Mouse (Mus musculus): ENCODE measurements around the gene Ap1s3.
A peak's percentile ranks its signal among the peaks of the same experiment; 100 is the strongest.

Ap1s3 gene

DNA sequence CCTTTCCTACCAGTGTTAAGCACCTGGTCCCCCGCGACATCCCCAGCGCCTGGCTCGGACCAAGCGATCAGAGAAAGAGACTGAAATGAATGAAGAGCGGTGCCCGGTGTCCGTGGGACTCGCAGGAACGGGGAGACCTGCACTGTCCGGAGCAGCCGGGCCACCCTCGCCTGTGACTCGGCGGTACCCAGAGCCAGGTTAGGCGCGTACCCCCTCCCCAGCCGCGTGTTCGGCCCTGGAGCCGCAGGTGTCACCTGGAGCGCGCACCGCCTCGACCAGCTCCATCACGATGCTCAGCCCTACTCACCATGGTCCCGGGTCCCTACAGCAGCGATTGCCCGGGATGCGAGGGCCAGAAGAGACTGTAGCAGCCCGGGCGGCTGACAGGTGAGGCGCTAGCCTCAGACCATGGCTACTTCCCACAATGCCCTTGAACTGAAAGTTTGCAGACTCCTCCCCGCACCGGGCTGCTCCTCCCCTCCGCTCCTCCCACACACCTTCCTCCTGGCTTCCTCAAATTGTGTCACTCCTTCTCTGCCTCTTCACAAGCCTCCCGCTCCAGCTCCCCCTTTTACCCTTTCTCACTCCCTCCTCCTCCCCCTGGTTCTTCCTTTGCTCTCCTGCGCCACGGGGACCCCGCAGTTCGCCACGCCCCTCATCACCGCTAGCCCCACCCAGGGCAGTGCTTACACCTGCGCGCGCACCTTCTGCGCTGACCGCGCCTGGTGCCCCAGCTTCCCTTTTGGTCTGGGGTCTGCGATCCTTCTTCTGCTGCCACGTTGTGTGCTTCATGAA is at the start of gene Ap1s3:
Ap1s3 (minus strand) TSS at position 430 of the 795 bp plus-strand sequence.
- DNase-seq (ENCODE audit: low spot score) = peak; percentile 69

DNA sequence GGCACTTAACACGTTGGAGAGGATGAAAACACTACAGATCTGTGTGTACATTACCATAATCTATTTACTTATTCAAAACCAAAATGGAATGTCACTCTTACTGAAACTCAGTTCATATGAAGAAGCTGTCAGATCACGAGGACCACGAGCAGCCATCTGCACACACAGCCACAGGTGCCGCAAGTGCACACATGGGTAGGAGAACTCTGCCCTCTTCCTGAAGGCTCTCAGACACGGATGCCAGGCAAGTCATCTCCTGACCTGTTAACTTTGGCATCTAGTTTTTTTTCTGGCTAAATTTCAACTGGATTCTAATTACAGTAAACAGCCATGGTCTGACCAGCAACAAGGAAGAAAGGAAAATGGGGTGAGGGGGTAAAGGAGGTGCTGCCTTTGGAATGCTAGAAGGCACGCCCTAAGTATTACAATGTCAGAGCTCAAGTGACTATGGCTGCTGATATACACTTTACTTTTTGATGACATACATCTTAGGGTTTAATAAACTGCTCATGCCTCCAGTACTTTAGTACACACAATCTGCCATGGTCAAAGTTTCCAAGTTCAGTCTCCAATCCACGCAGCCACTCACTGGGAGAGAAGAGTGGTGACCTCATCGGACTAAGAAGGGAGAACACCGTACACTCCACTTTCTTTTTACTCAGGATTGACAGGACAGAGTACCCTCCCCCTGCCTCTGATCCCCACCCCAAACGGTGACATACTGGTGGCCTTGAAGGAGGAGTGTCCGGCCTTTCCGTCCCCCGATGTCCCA is 42.6 kb upstream of the Ap1s3 start:
- no peak for DNase-seq (ENCODE audit: low spot score)

DNA sequence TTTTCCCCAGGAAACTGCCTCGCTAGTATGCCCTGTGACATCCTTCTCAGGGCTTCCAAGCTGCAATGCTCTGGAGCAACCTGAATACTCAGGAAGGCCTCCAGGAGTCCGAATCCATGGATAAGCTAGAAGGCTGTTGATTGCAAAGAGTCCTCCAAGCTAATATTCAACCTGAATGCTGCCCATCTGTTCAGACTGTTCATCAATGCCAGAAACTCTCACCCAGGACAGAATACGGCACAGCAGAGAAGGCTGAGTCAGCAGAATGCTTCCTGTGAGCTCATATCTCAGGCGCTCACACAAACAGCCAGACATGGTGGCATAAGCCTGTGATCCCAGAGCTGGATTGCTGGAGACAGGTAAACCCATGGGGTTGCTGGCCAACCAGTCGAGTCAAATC is 41.3 kb upstream of the Ap1s3 start:
- DNase-seq (ENCODE audit: low spot score) = no peak

DNA sequence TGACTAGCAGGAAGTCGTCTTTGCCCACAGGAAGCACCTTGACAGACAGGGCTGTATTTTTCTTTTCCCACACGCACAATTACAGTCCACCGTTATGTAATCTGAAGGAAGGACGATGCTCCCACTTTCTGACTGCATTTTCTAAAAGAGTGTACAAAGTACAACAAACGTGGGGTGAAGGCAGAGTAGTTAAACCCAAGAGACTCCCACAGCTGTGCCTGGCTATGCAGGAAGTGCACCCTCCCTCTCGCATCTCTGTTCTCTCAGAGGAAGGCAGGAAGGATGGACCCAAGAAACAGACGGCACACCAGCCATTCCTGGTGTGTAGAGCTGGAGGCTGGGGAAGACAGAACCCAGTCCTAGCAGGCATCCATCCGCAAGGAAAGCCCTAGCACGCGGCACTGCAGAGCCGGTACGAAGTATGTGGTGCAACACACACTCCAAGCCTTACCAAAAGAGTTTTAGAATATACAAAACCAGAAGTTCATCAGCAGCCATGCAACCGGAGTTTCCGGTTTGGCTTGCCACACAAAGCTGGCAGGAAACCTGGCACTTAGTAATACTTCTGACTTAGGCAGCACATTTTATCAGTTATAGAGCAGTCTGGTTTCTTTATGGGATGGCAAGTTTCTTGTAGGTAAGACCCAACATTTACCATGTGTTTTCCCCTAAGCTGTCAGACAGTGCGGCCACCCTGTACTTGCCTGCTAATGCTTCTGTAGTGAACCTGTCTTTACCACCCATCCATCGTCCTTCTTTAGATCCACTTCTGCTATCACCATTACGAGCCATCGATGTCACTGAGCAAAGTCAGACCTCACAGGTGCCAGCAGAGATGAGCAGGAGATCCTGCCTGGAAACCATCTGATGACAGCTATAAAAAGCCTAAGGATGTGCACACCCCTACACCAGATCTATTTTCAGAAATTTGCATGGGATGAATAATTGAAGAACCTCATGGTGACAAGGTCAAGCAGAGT is 39.7 kb upstream of the Ap1s3 start:
- no peak for DNase-seq (ENCODE audit: low spot score)

DNA sequence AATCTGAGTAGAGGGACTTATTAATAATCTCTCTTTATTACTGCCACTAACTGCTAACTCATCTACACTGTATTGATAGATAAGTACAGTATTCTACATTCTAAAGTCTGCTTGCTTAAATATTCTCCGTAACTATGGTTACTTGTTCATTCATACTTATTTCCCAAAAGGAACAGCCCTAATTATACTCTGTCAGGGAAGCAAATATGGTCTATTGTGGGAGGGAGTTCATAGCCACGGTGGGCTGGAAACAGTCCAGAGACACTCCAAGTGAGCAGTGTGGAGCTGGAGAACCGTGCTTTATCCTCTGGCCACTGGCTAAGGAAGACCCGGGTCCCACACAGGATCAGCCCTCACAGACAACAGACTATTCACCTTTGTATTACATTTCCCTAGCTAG is 38.9 kb upstream of the Ap1s3 start:
- no peak for DNase-seq (ENCODE audit: low spot score)

DNA sequence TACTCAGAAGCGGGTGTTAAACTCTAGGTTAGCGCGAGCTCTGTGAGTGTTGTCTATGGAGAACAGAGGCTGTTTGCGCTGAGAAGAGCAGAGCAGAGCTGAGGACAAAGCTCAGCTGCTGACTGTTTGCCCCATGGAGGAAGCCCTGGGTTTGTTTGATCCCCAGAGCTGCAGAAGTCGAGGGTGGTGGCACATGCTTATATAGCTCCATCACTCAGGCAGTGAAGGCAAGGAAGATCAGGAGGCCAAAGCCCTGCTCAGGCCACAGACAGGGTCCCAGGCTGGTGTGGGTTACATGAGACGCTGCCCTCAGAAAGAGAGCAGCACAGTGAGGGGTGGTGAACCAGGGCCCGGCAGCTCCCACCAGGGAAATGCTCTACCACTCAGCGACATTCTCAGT is 38.4 kb upstream of the Ap1s3 start:
- no peak for DNase-seq (ENCODE audit: low spot score)

DNA sequence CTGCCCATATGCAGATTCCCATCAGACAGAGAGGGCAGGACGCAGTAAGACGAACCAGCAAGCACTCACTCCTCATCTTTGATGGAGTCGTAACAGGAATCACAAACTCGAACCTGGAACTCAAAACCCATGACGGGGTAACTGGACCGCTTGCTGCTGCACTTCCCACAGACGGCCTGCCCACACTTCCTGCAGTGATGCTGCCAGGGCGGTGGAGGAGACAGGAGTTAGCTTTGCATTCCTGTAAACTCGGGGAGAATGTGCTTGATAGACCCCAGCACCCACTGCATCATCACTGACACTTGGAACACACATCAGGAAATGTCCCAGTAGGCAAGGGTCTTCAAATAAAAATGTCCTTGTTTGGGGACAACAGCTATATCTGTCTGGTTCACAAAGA is 35.6 kb upstream of the Ap1s3 start:
- DNase-seq (ENCODE audit: low spot score) = no peak

DNA sequence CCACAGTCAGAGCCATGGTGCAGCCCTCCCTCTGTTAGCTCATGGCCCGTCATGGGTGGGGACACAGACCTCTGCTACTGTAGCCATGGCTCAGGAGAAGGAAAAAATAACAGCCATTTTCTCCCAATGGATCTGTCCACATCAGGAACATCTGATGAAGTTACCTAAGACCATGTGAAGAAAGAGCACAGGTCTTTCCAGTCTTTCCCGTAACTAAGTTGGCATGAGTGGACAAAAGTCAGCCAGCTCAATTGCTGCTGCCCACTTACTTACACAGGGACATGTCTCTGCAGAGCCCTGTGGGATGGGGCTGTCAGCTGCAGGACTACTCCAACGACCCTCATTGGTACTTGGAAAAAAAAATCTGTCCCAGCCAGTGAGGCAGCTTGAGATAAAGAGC is 34.9 kb upstream of the Ap1s3 start:
- no peak for DNase-seq (ENCODE audit: low spot score)

DNA sequence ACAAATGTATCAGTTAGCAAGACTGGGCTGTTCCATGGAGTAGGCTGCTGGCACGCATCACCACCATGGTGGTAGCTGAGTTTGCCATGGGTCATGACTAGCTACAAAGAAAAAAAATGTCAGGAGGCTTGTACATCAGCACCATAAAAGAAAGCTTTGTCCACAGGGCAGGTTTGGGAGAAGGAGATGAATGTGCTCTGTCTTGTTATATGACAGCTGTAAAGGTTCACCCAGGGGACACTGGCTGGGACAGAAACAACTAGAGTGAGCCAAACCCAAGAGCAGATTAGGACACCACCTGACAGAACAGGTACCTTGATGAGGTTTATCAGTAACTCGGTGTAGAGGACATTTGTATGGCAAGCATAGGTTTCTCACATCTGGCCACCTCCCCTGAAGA is 32.9 kb upstream of the Ap1s3 start:
- DNase-seq (ENCODE audit: low spot score) = no peak

DNA sequence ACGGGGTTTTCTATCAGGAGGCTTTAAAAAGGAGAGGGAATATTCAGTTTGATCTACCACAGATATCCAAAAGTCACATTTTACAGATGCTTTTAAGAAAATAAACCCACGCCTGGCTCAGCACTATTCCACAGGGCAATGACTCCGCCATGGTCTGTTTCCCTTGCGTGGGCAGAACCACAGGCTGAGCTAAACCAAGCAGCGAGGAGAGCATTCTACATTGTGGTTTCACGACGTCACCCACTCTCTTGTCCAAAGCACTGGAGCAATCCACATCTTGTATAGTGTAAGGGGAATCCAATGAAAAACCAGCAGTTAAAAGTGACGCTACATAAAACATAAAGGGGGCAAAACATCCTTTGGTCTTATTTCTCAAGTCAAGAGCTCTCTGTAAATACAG is 31.7 kb upstream of the Ap1s3 start:
- DNase-seq (ENCODE audit: low spot score) = no peak

DNA sequence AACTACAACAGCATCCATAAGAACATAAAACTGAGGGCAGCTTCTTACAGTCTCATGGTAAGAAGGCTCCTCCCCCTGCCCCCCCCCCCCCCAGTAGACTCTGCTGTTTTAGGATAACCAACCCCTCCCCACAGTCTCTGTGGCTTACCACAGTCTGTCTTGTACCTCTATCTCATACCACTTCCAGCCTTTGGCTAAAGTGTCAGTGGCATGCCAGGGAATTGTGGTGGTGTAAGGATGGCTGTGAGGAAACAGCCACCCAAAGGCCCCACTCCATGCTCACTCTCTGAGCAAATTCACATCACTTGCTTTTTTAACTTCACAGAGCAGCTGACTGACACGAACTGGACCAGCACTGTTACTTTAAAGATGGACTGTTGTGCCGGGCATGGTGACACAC is 26.7 kb upstream of the Ap1s3 start:
- no peak for DNase-seq (ENCODE audit: low spot score)

DNA sequence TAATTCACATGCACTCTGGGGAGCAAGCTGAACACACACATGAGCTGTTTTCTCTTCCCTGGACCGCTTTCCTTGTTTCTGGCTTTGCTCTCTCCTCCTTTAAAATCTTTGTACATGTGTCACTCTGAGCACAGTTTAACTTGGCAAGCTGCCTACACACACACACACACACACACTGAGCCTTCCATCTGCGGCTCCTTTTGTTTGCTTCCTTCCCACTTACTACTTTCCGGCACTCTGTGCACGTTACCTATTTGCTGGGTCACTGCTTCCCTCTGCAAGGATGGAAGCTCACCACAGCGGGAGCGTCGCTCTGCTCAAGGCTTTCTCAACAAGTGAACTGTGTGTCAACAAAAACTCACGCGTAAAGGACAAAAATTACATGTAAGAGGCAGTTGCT is 25.6 kb upstream of the Ap1s3 start:
- DNase-seq (ENCODE audit: low spot score) = no peak

DNA sequence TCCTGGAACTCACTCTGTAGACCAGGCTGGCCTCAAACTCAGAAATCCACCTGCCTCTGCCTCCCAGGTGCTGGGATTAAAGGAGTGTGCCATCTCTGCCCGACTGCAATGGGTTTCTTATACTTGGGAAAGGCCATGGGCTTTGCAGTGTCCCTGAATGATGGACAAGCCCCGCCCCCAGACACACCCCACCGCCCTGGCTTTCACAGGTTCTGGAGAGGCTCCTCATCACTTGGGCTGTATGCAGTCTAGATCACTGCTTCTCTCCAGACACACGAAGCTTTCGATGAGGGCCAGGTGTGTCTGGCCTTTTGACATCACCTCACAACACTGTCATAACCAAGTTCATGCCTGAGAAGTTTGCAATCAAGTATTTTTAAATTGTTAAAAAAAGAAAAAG is 25.2 kb upstream of the Ap1s3 start:
- DNase-seq (ENCODE audit: low spot score) = no peak

DNA sequence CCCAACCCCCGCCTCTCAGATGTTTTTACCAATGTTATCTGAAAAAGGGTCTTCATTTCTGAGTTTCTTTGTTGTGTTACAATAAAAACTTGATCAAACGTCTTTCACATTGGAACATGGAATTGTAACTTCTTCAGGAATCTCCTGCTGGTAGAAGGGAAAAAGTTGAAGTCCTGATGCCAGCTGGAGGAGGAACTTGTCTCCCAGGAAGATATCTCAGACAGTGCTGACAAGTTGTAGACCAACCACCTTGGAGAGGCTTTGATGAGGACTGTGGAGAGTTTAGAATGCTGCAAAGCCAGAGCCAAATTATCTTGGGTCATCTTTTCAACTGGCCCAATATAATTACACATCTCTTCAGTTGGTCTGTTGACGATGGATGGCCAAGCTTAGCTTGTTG is 20.7 kb upstream of the Ap1s3 start:
- DNase-seq (ENCODE audit: low spot score) = no peak

DNA sequence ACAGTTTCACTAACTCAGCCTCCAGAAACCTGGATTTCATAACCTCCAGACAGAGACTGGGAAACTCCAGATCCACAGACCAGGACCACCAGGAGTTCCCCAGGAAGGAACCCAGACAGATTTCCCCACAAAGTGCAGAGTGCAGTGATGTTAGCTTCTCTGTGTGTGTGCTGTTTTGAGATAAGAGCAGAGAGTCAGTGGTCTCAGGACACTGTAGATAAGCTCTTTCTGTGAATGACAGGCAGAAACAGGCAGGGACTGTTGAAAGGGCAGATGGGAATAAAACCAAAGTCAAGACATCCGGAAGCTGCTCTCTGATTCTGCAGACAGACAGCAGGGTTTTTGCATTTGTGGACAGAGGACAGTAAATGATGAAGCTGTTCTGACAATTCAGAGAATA is 15.5 kb upstream of the Ap1s3 start:
- no peak for DNase-seq (ENCODE audit: low spot score)

DNA sequence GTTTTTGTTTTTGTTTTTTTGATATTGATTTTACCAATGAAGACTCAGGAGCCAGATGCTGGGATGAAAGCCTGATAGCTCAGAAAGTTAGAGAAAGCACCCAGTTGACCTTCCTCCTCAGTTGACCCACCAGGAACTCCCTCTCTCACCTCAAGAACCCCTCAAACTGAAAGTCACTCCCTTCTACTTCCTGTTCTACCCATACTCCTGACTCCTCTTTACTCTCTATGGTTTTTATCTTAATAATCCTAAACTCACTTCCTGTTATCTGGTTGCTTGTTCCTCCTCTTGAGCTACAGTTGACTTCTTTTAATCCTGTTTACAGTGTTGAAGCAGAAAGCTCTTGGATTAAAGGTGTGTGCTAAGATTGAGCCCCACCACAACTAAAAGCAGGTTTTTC is 12.3 kb upstream of the Ap1s3 start:
- DNase-seq (ENCODE audit: low spot score) = no peak

DNA sequence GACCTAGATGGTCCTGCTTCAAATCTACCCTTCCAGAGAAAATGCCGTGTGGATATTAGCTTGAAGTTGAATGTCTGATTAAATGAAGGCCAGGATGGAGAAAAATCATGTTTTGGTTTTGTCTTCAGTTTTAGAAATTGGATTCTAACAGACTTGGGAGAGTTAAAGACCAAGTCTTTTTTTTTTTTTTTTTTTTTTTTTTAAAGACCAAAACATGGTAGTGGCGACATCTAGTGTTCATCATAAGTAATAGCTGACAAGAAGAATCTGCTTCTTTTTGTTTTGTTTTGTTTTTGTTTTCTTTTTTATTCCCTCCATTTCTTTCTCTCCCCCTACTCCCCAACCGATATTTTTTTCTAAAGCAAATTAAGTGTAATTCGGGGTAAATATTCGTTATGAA is 11.2 kb upstream of the Ap1s3 start:
- DNase-seq (ENCODE audit: low spot score) = no peak

DNA sequence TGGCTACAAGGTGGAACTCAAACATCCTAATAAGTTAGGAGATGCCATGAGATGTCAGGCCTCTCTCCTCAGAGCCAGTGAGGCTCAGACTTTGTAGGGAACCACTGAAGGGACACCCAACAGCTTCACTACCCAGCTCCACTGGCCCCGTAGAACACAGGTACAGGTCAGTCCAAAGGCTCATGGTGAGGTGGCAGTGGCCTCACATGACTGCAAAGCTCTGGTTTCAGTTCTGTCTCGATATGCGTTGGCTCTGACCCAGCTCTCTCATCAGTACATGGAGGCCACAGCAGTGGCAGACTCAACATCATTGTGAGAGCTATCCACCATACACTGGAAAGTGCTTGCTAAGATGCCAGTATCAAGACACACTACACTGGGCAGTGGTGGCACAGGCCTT is 9.0 kb upstream of the Ap1s3 start:
- DNase-seq (ENCODE audit: low spot score) = no peak

DNA sequence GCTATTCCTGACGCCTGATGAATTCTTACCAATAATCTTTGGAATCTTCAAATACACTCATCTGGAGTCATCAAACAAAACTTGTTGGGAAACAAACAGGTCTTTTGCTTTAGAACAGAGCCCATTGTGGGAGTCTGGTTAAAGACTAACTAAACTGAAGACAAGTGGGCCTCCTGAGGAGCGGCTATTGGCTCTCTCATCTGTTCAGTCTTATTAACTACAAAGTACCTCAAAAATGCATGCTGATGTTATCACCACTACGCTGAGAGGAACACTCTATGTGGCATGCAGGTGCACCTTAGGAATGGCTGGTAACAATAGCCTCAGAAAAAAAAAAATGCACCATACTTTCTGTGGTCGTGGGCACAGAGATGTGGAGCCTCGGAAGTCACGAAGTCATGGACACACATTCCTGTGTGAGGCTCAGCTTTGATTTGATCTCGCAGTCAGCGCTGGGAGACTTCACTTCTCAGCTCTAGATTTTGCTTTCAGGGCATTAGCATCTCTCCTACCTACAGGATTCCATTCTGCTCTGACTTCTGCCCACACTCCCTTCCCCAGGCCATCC is 6.4 kb upstream of the Ap1s3 start:
- DNase-seq (ENCODE audit: low spot score) = no peak

DNA sequence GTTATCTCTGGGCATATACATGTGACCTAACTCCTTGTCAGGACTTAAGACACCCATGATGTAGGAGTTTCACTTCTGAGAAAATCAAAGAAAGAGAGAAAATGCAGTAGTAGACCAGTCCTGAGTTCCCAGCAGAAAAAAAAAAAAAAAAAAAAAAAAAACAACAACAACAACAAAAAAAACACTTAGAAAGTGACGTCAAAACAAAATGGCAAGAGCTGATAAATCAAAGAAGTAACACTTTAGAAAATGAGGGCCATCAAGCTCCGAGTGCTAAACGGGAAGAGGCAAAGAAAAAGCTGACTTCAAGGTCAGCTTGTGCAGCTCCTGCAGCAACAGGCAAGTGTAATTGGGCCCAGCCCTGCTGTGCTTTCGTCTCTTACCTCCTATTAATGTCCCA is 3.9 kb upstream of the Ap1s3 start:
- DNase-seq (ENCODE audit: low spot score) = no peak

DNA sequence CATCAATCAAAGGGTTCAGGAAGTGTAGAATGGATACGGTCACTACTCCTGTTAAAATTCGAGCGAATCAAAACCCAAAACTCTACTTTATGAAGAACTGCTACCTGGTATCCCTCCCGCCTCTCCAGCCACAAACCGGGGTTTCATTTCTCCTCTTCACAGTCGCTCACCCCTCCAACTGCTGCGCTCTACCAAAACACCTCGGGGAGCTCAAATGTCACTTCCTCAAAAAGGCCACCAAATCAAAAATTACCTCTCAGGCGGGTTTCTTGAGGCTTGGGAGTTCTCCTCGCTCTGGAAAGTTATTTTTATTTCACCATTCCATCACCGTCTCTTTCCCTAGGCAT is 603 bp downstream of the Ap1s3 start:
- no peak for DNase-seq (ENCODE audit: low spot score)

DNA sequence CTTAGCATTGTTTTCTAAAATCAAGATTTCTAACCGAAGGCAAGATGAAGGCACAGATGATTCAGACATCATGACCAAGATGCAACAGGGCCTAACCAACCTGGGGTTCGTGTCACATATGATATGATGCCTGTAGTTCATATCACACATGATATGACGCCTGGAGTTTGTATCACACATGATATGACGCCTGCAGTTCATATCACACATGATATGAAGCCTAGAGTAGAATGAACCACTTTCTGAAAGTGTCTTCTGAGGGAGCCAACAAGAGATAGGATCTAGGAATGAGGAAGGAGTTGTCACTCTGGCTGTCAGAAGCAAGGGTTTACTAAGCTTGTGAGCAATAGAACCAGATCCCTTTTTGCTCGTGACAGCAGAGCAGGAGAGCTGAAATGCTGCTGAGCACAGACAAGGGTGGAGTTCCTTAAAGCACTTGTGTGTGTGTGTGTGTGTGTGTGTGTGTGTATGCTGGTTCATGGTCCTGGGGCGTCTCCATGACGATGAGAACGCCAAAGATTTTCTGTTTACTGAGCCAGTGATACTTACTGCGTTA is 2.3 kb downstream of the Ap1s3 start:
- DNase-seq (ENCODE audit: low spot score) = no peak

Measured in urinary bladder, postnatal 25 days (tissue).